Mouse (Mus musculus) small intestine, adult 2 months (tissue): ENCODE data around the gene Bace1.

Source experiments
- CTCF ChIP-seq: fragments of 200-500 bp; IDR thresholded peaks from 2 replicates; pipeline ENCODE4 v1.5.1; 2012; ENCODE audit warnings: low read depth, mild to moderate bottlenecking, control low read depth, inconsistent platforms, low read length, moderate library complexity, mixed read lengths; ENCODE audit not compliant: insufficient replicate concordance, insufficient read length; ENCODE audit errors: extremely low read depth
- POLR2A ChIP-seq: fragments of 200-500 bp; IDR thresholded peaks from 2 replicates; pipeline ENCODE4 v1.6.1; 2012; ENCODE audit warnings: low read depth, mild to moderate bottlenecking, control low read depth, inconsistent platforms, low read length, moderate library complexity

- no peak for TF ChIP-seq POLR2A
- no peak for TF ChIP-seq CTCF
Observed at GRCm38 (mm10) chr9:45840331-45840730, 2.0 kb downstream of the Bace1 start.
